Mouse (Mus musculus) erythroblast, embryonic 14.5 days (primary cell): ENCODE data around the gene Anapc16.

Experiments
- GATA1 ChIP-seq: IDR thresholded peaks from 2 replicates; pipeline ENCODE4 v1.6.1; 2012; ENCODE audit warnings: low read length, inconsistent platforms, mixed read lengths
- TAL1 ChIP-seq: IDR thresholded peaks from 3 replicates; pipeline ENCODE4 v1.6.1; 2012; ENCODE audit warnings: low read length, inconsistent platforms, mixed read lengths

GRCm38 (mm10) chr10:59963609-59964008 lies 39.3 kb downstream of the Anapc16 start:
- TF ChIP-seq GATA1 (0 out of 2 replicates have a peak, but pooled peaks have one; percentile 17), TAL1 (no peak)
